Mouse (Mus musculus) heart, postnatal 25 days (tissue): ENCODE results near the gene Vil1. TPM values are rescaled to one million over a fixed set of nuclear protein-coding genes. Genes with fewer than 3 reads are reported as not detected.

ENCODE experiments used
- microRNA-seq: library from miRNA; unstranded; fragments of <30 nt; microRNA quantifications from one replicate; pipeline ENCODE4 v1.2.0, GENCODE M21; 2022
- total RNA-seq, 2 experiments: library from RNA; stranded (reverse); gene quantifications; 2 replicates each; pipeline ENCODE4 v1.2.3; 2021

The Vil1 gene
- total RNA-seq, 2 experiments from 2014 or later: 0.57 to 1.0 TPM

Small RNAs within 50 kb of the gene (microRNA-seq; reads per million reads assigned to microRNA genes)
- 27,739 reads per million, percentile 97 among the genes with 10 or more reads in this experiment for gene Mir26b

Other genes with a start within 250 kb of the Vil1 start
- gene Cxcr1, start 214.7 kb upstream of the Vil1 start, total RNA-seq: not detected
- 100 to 1,000 TPM; 134 to 140 TPM for gene Arpc2, start 173.3 kb upstream of the Vil1 start, total RNA-seq
- not detected for gene Gpbar1, start 130.8 kb upstream of the Vil1 start, total RNA-seq
- 10 to 100 TPM; 87.5 to 94.8 TPM for gene Aamp, start 124.6 kb upstream of the Vil1 start, total RNA-seq
- 100 to 1,000 TPM; 160 to 161 TPM for gene Pnkd, start 124.4 kb upstream of the Vil1 start, total RNA-seq
- 10 to 100 TPM; 38.4 to 41.5 TPM for gene Tmbim1, start 103.8 kb upstream of the Vil1 start, total RNA-seq
- under 1 TPM; 0.18 to 0.28 TPM for gene Catip, start 47.3 kb upstream of the Vil1 start, total RNA-seq
- 1 to 10 TPM; 2.5 to 3.2 TPM for gene Slc11a1, start 34.2 kb upstream of the Vil1 start, total RNA-seq
- gene Ctdsp1, start 17.9 kb upstream of the Vil1 start, total RNA-seq: 100 to 1,000 TPM; 123 to 139 TPM
- gene Cnot9, start 96.7 kb downstream of the Vil1 start, total RNA-seq: 10 to 100 TPM; 12.5 to 14.7 TPM
- gene Plcd4, start 133.5 kb downstream of the Vil1 start, total RNA-seq: not detected
- 1 to 10 TPM; 7.5 to 9.0 TPM for gene Usp37, start 134.9 kb downstream of the Vil1 start, total RNA-seq
- 10 to 100 TPM; 12.1 to 12.4 TPM for gene Zfp142, start 178.9 kb downstream of the Vil1 start, total RNA-seq
- 10 to 100 TPM; 34.5 to 36.6 TPM for gene Bcs1l, start 178.9 kb downstream of the Vil1 start, total RNA-seq
- 10 to 100 TPM; 16.7 to 20.4 TPM for gene Rnf25, start 192.0 kb downstream of the Vil1 start, total RNA-seq
- gene Stk36, start 192.1 kb downstream of the Vil1 start, total RNA-seq: 1 to 10 TPM in 1 of 2 experiments, under 1 TPM in 1; 0.73 to 1.1 TPM